Mouse (Mus musculus) gastrocnemius, adult 18-20 months (tissue): Measurements from ENCODE around the gene Ankdd1a. TPM values are rescaled to one million over a fixed set of nuclear protein-coding genes. Genes with fewer than 3 reads are reported as not detected.

ENCODE experiments used
- DNase-seq: peaks from one replicate; pipeline ENCODE4 v3.0.0; 2021; ENCODE audit warnings: low spot score
- total RNA-seq, 2 experiments: library from RNA; stranded (reverse); gene quantifications; 2 replicates each; pipeline ENCODE4 v1.2.3; 2021

The Ankdd1a gene
- total RNA-seq, 2 experiments from 2014 or later, result not detected

- DNase-seq, result no peak
Measured at GRCm38 (mm10) chr9:65545635-65546412, 25.8 kb upstream of the Ankdd1a start.

GRCm38 (mm10) chr9:65542111-65542524, 22.1 kb upstream of the Ankdd1a start:
- no peak for DNase-seq

GRCm38 (mm10) chr9:65541126-65542068, 21.4 kb upstream of the Ankdd1a start:
- peak; percentile 48 for DNase-seq

GRCm38 (mm10) chr9:65539697-65540096, 19.7 kb upstream of the Ankdd1a start:
- no peak for DNase-seq

- peak; percentile 43 for DNase-seq
Measured at GRCm38 (mm10) chr9:65537901-65538630, 18.1 kb upstream of the Ankdd1a start.

GRCm38 (mm10) chr9:65536491-65536890, 16.5 kb upstream of the Ankdd1a start:
- DNase-seq, result no peak

- DNase-seq, result no peak
Measured at GRCm38 (mm10) chr9:65535789-65536469, 15.9 kb upstream of the Ankdd1a start.

GRCm38 (mm10) chr9:65535191-65535722, 15.3 kb upstream of the Ankdd1a start:
- DNase-seq, result no peak

- DNase-seq, result no peak
Measured at GRCm38 (mm10) chr9:65534111-65534510, 14.1 kb upstream of the Ankdd1a start.

GRCm38 (mm10) chr9:65532986-65533385, 13.0 kb upstream of the Ankdd1a start:
- DNase-seq, result no peak

GRCm38 (mm10) chr9:65531283-65531682, 11.3 kb upstream of the Ankdd1a start:
- DNase-seq, result no peak

GRCm38 (mm10) chr9:65529659-65530058, 9.7 kb upstream of the Ankdd1a start:
- DNase-seq, result no peak

- DNase-seq, result peak; percentile 55
Measured at GRCm38 (mm10) chr9:65528417-65529038, 8.5 kb upstream of the Ankdd1a start.

- peak; percentile 50 for DNase-seq
Measured at GRCm38 (mm10) chr9:65525445-65526195, 5.6 kb upstream of the Ankdd1a start.

- peak; percentile 85 for DNase-seq
Measured at GRCm38 (mm10) chr9:65523611-65524364, 3.8 kb upstream of the Ankdd1a start.

- DNase-seq, result no peak
Measured at GRCm38 (mm10) chr9:65520505-65520876, 498 bp upstream of the Ankdd1a start.

- DNase-seq, result no peak
Measured at GRCm38 (mm10) chr9:65514851-65515261, 5.1 kb downstream of the Ankdd1a start.

- DNase-seq, result no peak
Measured at GRCm38 (mm10) chr9:65514431-65514830, 5.6 kb downstream of the Ankdd1a start.

GRCm38 (mm10) chr9:65512520-65512919, 7.5 kb downstream of the Ankdd1a start:
- DNase-seq, result no peak
